8 mouse cellular contexts compared by ENCODE assay signal in genomic region chr19:59344304-59344711, GRCm38 (mm10). TPM values are rescaled to one million over a fixed set of nuclear protein-coding genes. Genes with fewer than 3 reads are reported as not detected.
DNase-seq lines count a peak whose midpoint lies in the region; ATAC-seq and TF ChIP-seq lines count a peak whose summit lies in the region.

No protein-coding gene starts in this region.

- no peaks in the 10 kb centered on the region for H3K36me3 ChIP-seq in hindbrain, embryonic 11.5 days (ENCODE audit: control insufficient read depth, insufficient read depth, low read length)
- H3K36me3 ChIP-seq in macrophage (ENCODE audit: inconsistent target), result no peaks in the 10 kb centered on the region

- 2% methylated on average over 14 of the region's 14 CpGs for WGBS in hindbrain, embryonic 11.5 days
- WGBS in macrophage (ENCODE audit: missing documents), result under 1% methylated on average over 14 of the region's 14 CpGs

- no peak overlapping the region for H3K27ac ChIP-seq in embryonic fibroblast, embryonic 13.5 days (ENCODE audit: insufficient read depth, low read length)
- no peak overlapping the region for H3K27ac ChIP-seq in hindbrain, embryonic 11.5 days (ENCODE audit: low read depth, low read length)
- peak overlapping the region; percentile 92; the same call in 1 of the 2 replicates for H3K27ac ChIP-seq in left cerebral cortex, adult 2 months
- no peak overlapping the region for H3K27ac ChIP-seq in macrophage

- H3K9ac ChIP-seq in hindbrain, embryonic 11.5 days (ENCODE audit: low read depth, low read length), result peak overlapping the region; percentile 94

- ATAC-seq in CD4-positive, CD25-positive, alpha-beta regulatory T cell, adult 4 months, result peak; percentile 38
- no peak for ATAC-seq in hindbrain, embryonic 11.5 days (ENCODE audit: low FRiP score)

- H3K27me3 ChIP-seq in hindbrain, embryonic 11.5 days (ENCODE audit: control insufficient read depth, insufficient read depth, low read length), result no peaks in the 10 kb centered on the region

- H3K4me2 ChIP-seq in hindbrain, embryonic 11.5 days (replicated peaks; ENCODE audit: low read depth, low read length), result peak overlapping the region; percentile 97

- peak overlapping the region; percentile 93 for H3K4me3 ChIP-seq in embryonic fibroblast, embryonic 13.5 days (ENCODE audit: insufficient read depth, low read length)
- peak overlapping the region; percentile 89 for H3K4me3 ChIP-seq in hindbrain, embryonic 11.5 days (ENCODE audit: low read depth, low read length)
- H3K4me3 ChIP-seq in left cerebral cortex, adult 2 months, result peak overlapping the region; percentile 74
- H3K4me3 ChIP-seq in macrophage (ENCODE audit: inconsistent target), result peak overlapping the region; percentile 53

- peak; percentile 49 for DNase-seq in adrenal gland, adult 2 months
- DNase-seq in hindbrain, embryonic 11.5 days (ENCODE audit: low spot score), result peak; percentile 39
- DNase-seq in left cerebral cortex, adult 2 months (ENCODE audit: extremely low spot score in 1 of 2, low spot score in 2 of 2), result peak; percentile 15 to 18
- peak; percentile 36 to 48 for DNase-seq in right cerebral cortex, postnatal 10 days (ENCODE audit: low spot score in 2 of 2)
- DNase-seq in urinary bladder, postnatal 36 days (ENCODE audit: low spot score in 2 of 2), result peak; percentile 6 to 23

- no peaks in the 10 kb centered on the region for H3K4me1 ChIP-seq in embryonic fibroblast, embryonic 13.5 days (ENCODE audit: control insufficient read depth, insufficient read depth, low read length)
- no peaks in the 10 kb centered on the region for H3K4me1 ChIP-seq in hindbrain, embryonic 11.5 days (replicated peaks; ENCODE audit: control insufficient read depth, insufficient read depth, low read length)

- H3K9me3 ChIP-seq in hindbrain, embryonic 11.5 days (ENCODE audit: control insufficient read depth, low read length), result no peaks in the 10 kb centered on the region

- intact Hi-C loops in left cerebral cortex, adult 2 months (cut with DNase I), result no loop called here

- TF ChIP-seq CTCF in embryonic fibroblast, embryonic 13.5 days (IDR thresholded peaks at IDR 0.05; ENCODE audit: borderline replicate concordance, insufficient read depth, low read length), result no peak
- no peak for TF ChIP-seq CTCF in left cerebral cortex, adult 2 months (IDR thresholded peaks at IDR 0.05)

- peaks cover 56% of the 10 kb centered on the region for H3K79me2 ChIP-seq in macrophage (ENCODE audit: inconsistent target)

- TF ChIP-seq POLR2A in embryonic fibroblast, embryonic 13.5 days (IDR thresholded peaks at IDR 0.05; ENCODE audit: low read depth, low read length), result no peak

RNA-seq across cellular contexts. Expression of gene Pdzd8, which starts 1.3 kb away (rescaled TPM):
- 10 to 100 TPM in 1 of 2 experiments, 1 to 10 TPM in 1; 6.2 to 10.1 TPM for polyA plus RNA-seq in CD4-positive, CD25-positive, alpha-beta regulatory T cell, adult 4 months (2017; shearing (Covaris generic))
- total RNA-seq in adrenal gland, adult 2 months (2021), result 10 to 100 TPM; 32.1 to 33.7 TPM
- polyA plus RNA-seq in adrenal gland, adult 2 months (2012; rRNA removed), result 10.2 and 11.3 TPM in 2 replicates
- polyA plus RNA-seq in embryonic fibroblast, embryonic 13.5 days (2011; ENCODE audit: insufficient read length, low read depth, missing spikeins), result 48.8 and 50.6 TPM in 2 replicates
- polyA plus RNA-seq in hindbrain, embryonic 11.5 days (2014; fragmentation: Nextera tagmentation; extraction: Ambion mirVana), result 14.1 and 18.2 TPM in 2 replicates
- total RNA-seq in left cerebral cortex, adult 2 months (2021), result 10 to 100 TPM; 58.0 to 58.1 TPM
- total RNA-seq in macrophage (2018; cell fraction: chromatin; rRNA removed), result 10 to 100 TPM in 24 of 26 experiments, 1 to 10 TPM in 2; 6.9 to 42.5 (median 27.9) TPM
- 10 to 100 TPM; 20.0 to 32.1 (median 26.0) TPM for total RNA-seq in macrophage (2018; cell fraction: cytosol; rRNA removed)
- 10 to 100 TPM; 21.0 to 65.3 (median 41.9) TPM for total RNA-seq in macrophage (2018; cell fraction: nucleus; rRNA removed)
- polyA plus RNA-seq in macrophage (2018), result 14.8 to 16.5 TPM (median 16.4 TPM) in 3 replicates

RNA-seq across cellular contexts. Expression of gene Rps12-ps3, which starts 22.2 kb away (rescaled TPM):
- 100 to 1,000 TPM in 1 of 2 experiments, 10 to 100 TPM in 1; 76.5 to 637 TPM for polyA plus RNA-seq in CD4-positive, CD25-positive, alpha-beta regulatory T cell, adult 4 months (2017; shearing (Covaris generic))
- total RNA-seq in adrenal gland, adult 2 months (2021), result 100 to 1,000 TPM; 445 to 681 TPM
- polyA plus RNA-seq in adrenal gland, adult 2 months (2012; rRNA removed), result 1,063 and 1,394 TPM in 2 replicates
- polyA plus RNA-seq in embryonic fibroblast, embryonic 13.5 days (2011; ENCODE audit: insufficient read length, low read depth, missing spikeins), result 496 and 833 TPM in 2 replicates
- polyA plus RNA-seq in hindbrain, embryonic 11.5 days (2014; fragmentation: Nextera tagmentation; extraction: Ambion mirVana), result 14.9 and 16.3 TPM in 2 replicates
- 100 to 1,000 TPM; 226 to 242 TPM for total RNA-seq in left cerebral cortex, adult 2 months (2021)
- total RNA-seq in macrophage (2018; cell fraction: chromatin; rRNA removed), result 10 to 100 TPM in 3 of 26 experiments, 1 to 10 TPM in 17, not detected in 6; 1.7 to 31.0 (median 5.9) TPM
- 100 to 1,000 TPM in 1 of 26 experiments, 10 to 100 TPM in 25; 18.0 to 125 (median 36.7) TPM for total RNA-seq in macrophage (2018; cell fraction: cytosol; rRNA removed)
- total RNA-seq in macrophage (2018; cell fraction: nucleus; rRNA removed), result 10 to 100 TPM in 3 of 26 experiments, 1 to 10 TPM in 17, not detected in 6; 1.7 to 14.3 (median 3.7) TPM
- polyA plus RNA-seq in macrophage (2018), result 11.3 to 140 TPM (median 136 TPM) in 3 replicates
